Comparison of ENCODE assay signal across 8 mouse cellular contexts in genomic region chr9:78395630-78396351, GRCm38 (mm10). TPM values are rescaled to one million over a fixed set of nuclear protein-coding genes. Genes with fewer than 3 reads are reported as not detected.
A peak's percentile ranks its signal among the peaks of the same experiment; 100 is the strongest.
DNase-seq lines count a peak whose midpoint lies in the region; ATAC-seq and TF ChIP-seq lines count a peak whose summit lies in the region.

TSS of gene Ddx43 (plus strand) at chr9:78395777.

- H3K27ac ChIP-seq in forebrain, postnatal 0 days (ENCODE audit: low read depth, low read length) = no peak within 1 kb of the TSS
- no peak within 1 kb of the TSS for H3K27ac ChIP-seq in hindbrain, embryonic 12.5 days

- no peaks in the 10 kb centered on the region for H3K36me3 ChIP-seq in forebrain, postnatal 0 days (ENCODE audit: insufficient read depth)
- no peaks in the 10 kb centered on the region for H3K36me3 ChIP-seq in hindbrain, embryonic 12.5 days

- WGBS in forebrain, postnatal 0 days = 7% methylated on average over 88 of the region's 93 CpGs
- WGBS in hindbrain, embryonic 12.5 days = 4% methylated on average over 90 of the region's 93 CpGs

- H3K9me3 ChIP-seq in forebrain, postnatal 0 days (ENCODE audit: low read length) = no peaks in the 10 kb centered on the region
- no peaks in the 10 kb centered on the region for H3K9me3 ChIP-seq in hindbrain, embryonic 12.5 days (replicated peaks)

- no peaks in the 10 kb centered on the region for H3K4me1 ChIP-seq in forebrain, postnatal 0 days (ENCODE audit: insufficient read depth)
- H3K4me1 ChIP-seq in hindbrain, embryonic 12.5 days = 0 out of 2 replicates have a peak, but pooled peaks cover 8% of the 10 kb centered on the region

- peak within 1 kb of the TSS; percentile 49 for H3K4me2 ChIP-seq in forebrain, postnatal 0 days (ENCODE audit: low read depth)
- peak within 1 kb of the TSS; percentile 63 for H3K4me2 ChIP-seq in hindbrain, embryonic 12.5 days (replicated peaks)

- 0 out of 2 replicates have a peak within 1 kb of the TSS, but pooled peaks have one; percentile 10 for H3K9ac ChIP-seq in forebrain, postnatal 0 days
- H3K9ac ChIP-seq in hindbrain, embryonic 12.5 days = peak within 1 kb of the TSS; percentile 44; the same call in 1 of the 2 replicates

- peak within 1 kb of the TSS; percentile 37 for H3K4me3 ChIP-seq in forebrain, postnatal 0 days (ENCODE audit: low read depth, low read length)
- H3K4me3 ChIP-seq in hindbrain, embryonic 12.5 days = peak within 1 kb of the TSS; percentile 43

- DNase-seq in A20 (ENCODE audit: low read depth, low spot score) = peak; percentile 95
- peak; percentile 30 for DNase-seq in adrenal gland, adult 2 months
- DNase-seq in forebrain, postnatal 0 days = peak; percentile 71
- peak; percentile 15 to 21 for DNase-seq in layer of hippocampus, postnatal 36 days
- peak; percentile 54 to 58 for DNase-seq in right cerebral cortex, postnatal 10 days (ENCODE audit: low spot score in 2 of 2)
- peak; percentile 25 for DNase-seq in urinary bladder, postnatal 25 days (ENCODE audit: low spot score)

- TF ChIP-seq CTCF in forebrain, postnatal 0 days (IDR thresholded peaks at IDR 0.05; ENCODE audit: low read depth) = no peak

- peak; percentile 95 for ATAC-seq in forebrain, postnatal 0 days
- ATAC-seq in hindbrain, embryonic 12.5 days (ENCODE audit: low FRiP score) = peak; percentile 96
- ATAC-seq in megakaryocyte, adult 5-6 weeks (ENCODE audit: poor library complexity, severe bottlenecking) = peak; percentile 83

- H3K27me3 ChIP-seq in forebrain, postnatal 0 days (ENCODE audit: insufficient read depth, low read length) = peaks cover 44% of the 10 kb centered on the region
- H3K27me3 ChIP-seq in hindbrain, embryonic 12.5 days = peaks cover 53% of the 10 kb centered on the region

RNA-seq across cellular contexts. Expression of gene Ddx43, which starts in this region (rescaled TPM):
- not detected for total RNA-seq in adrenal gland, adult 2 months (2021)
- polyA plus RNA-seq in adrenal gland, adult 2 months (2012; rRNA removed) = 0.06 TPM in 1 of 2 replicates, not detected in the other
- 0.33 and 0.85 TPM in 2 replicates for total RNA-seq in forebrain, postnatal 0 days (2014; rRNA removed)
- polyA plus RNA-seq in forebrain, postnatal 0 days (2015; fragmentation: Nextera tagmentation; extraction: Ambion mirVana) = 0.23 and 0.29 TPM in 2 replicates
- polyA plus RNA-seq in hindbrain, embryonic 12.5 days (2016; fragmentation: Nextera tagmentation; extraction: Ambion mirVana) = 0.34 and 0.51 TPM in 2 replicates
- total RNA-seq in layer of hippocampus, postnatal 36 days (2021) = not detected
- 0.39 TPM in 1 of 2 replicates, not detected in the other for total RNA-seq in megakaryocyte, adult 5-6 weeks (2015)
- 0.08 TPM in 1 of 2 replicates, not detected in the other for total RNA-seq in megakaryocyte, adult 5-6 weeks (2017)

Comparison
In these comparisons a context has a peak if more than half of its experiments do, and no peak if none do; other contexts are left out.
1. Peak in DNase-seq in adrenal gland, adult 2 months; RNA of the gene not detected or under 1 TPM.
2. Peak in DNase-seq, ATAC-seq, H3K4me3 ChIP-seq, H3K9ac ChIP-seq and H3K4me2 ChIP-seq in forebrain, postnatal 0 days; RNA of the gene not detected or under 1 TPM.
3. Peak in ATAC-seq, H3K4me3 ChIP-seq, H3K9ac ChIP-seq and H3K4me2 ChIP-seq in hindbrain, embryonic 12.5 days; RNA of the gene not detected or under 1 TPM.
4. Peak in DNase-seq in layer of hippocampus, postnatal 36 days; RNA of the gene not detected or under 1 TPM.
5. Peak in ATAC-seq in megakaryocyte, adult 5-6 weeks; RNA of the gene not detected or under 1 TPM.
6. DNase-seq: peak in every context shown above with its lines; median percentile 95 in A20; 71 in forebrain, postnatal 0 days; 56 in right cerebral cortex, postnatal 10 days; 30 in adrenal gland, adult 2 months; 25 in urinary bladder, postnatal 25 days; 18 in layer of hippocampus, postnatal 36 days.